Mouse (Mus musculus): ENCODE measurements around the gene Sh2b2. TPM values are rescaled to one million over a fixed set of nuclear protein-coding genes. Genes with fewer than 3 reads are reported as not detected.
"Not testable (repeated sequence)": the region's sequence is repeated elsewhere in the genome, so short reads cannot be mapped to it uniquely, and the experiment has no call there.

The Sh2b2 gene
- polyA plus RNA-seq, 3 experiments from 2014 or later: 0.24 TPM; not detected in 2

- no peak for ATAC-seq
These were observed 8.7 kb downstream of the Sh2b2 start for GRCm38 (mm10) chr5:136237607-136238006.

GRCm38 (mm10) chr5:136236611-136237010 lies 9.7 kb downstream of the Sh2b2 start:
- no peak for ATAC-seq

- ATAC-seq: no peak
These were observed 15.9 kb downstream of the Sh2b2 start for GRCm38 (mm10) chr5:136230348-136231035.

- ATAC-seq: no peak
These were observed 20.0 kb downstream of the Sh2b2 start for GRCm38 (mm10) chr5:136226246-136226876.

- ATAC-seq: no peak
These were observed 27.8 kb downstream of the Sh2b2 start for GRCm38 (mm10) chr5:136218585-136218984.

- no peak for ATAC-seq
These were observed 28.4 kb downstream of the Sh2b2 start for GRCm38 (mm10) chr5:136217932-136218381.

GRCm38 (mm10) chr5:136217004-136217665 lies 29.2 kb downstream of the Sh2b2 start:
- ATAC-seq: no peak

GRCm38 (mm10) chr5:136215958-136216357 lies 30.4 kb downstream of the Sh2b2 start:
- ATAC-seq: no peak

- ATAC-seq: no peak
These were observed 31.1 kb downstream of the Sh2b2 start for GRCm38 (mm10) chr5:136215211-136215610.

- ATAC-seq: no peak
These were observed 32.6 kb downstream of the Sh2b2 start for GRCm38 (mm10) chr5:136213716-136214115.

- ATAC-seq: no peak
These were observed 33.6 kb downstream of the Sh2b2 start for GRCm38 (mm10) chr5:136212716-136213115.

GRCm38 (mm10) chr5:136211341-136212102 lies 34.8 kb downstream of the Sh2b2 start:
- ATAC-seq: not testable (repeated sequence)

GRCm38 (mm10) chr5:136210549-136210948 lies 35.8 kb downstream of the Sh2b2 start:
- no peak for ATAC-seq

- no peak for ATAC-seq
These were observed 44.5 kb downstream of the Sh2b2 start for GRCm38 (mm10) chr5:136201832-136202231.

- no peak for ATAC-seq
These were observed 46.8 kb downstream of the Sh2b2 start for GRCm38 (mm10) chr5:136199526-136199925.

GRCm38 (mm10) chr5:136198474-136199391 lies 47.6 kb downstream of the Sh2b2 start, which contains the start of gene Prkrip1:
Gene Prkrip1, minus strand, starts transcription at chr5:136198963.
- ATAC-seq: peak; percentile 99

- no peak for ATAC-seq
These were observed 54.5 kb downstream of the Sh2b2 start for GRCm38 (mm10) chr5:136191870-136192269.

GRCm38 (mm10) chr5:136186723-136187122 lies 59.6 kb downstream of the Sh2b2 start:
- peak; percentile 91 for ATAC-seq

GRCm38 (mm10) chr5:136183766-136184165 lies 62.6 kb downstream of the Sh2b2 start:
- ATAC-seq: no peak

- ATAC-seq: no peak
These were observed 63.5 kb downstream of the Sh2b2 start for GRCm38 (mm10) chr5:136182830-136183229.

- peak; percentile 40 for ATAC-seq
These were observed 64.3 kb downstream of the Sh2b2 start for GRCm38 (mm10) chr5:136182049-136182448.

GRCm38 (mm10) chr5:136181197-136181596 lies 65.2 kb downstream of the Sh2b2 start:
- no peak for ATAC-seq
